Mouse (Mus musculus) heart, embryonic 14.5 days (tissue): ENCODE data around the gene Art4. TPM values are rescaled to one million over a fixed set of nuclear protein-coding genes. Genes with fewer than 3 reads are reported as not detected.
A peak's percentile ranks its signal among the peaks of the same experiment; 100 is the strongest.

Experiments
- ATAC-seq: fragments of 200-750 bp; cut with Nextera tagmentation; 2 replicates; pipeline ENCODE4 v1.8.0; 2017; ENCODE audit warnings: low read depth, moderate TSS enrichment; ENCODE audit not compliant: insufficient number of reproducible peaks, insufficient read depth, low FRiP score
- H3K27ac ChIP-seq, 2 experiments: fragments of 200-500 bp in 1 of 2; fragments of 300-500 bp in 1 of 2; sonication (generic) in 1 of 2; replicated peaks in 1 of 2; 2 replicates each; pipeline ENCODE4 v1.5.1; 2012 to 2014; ENCODE audit warnings: low read depth in 2 of 2, low read length in 2 of 2, control low read depth in 1 of 2, mild to moderate bottlenecking in 1 of 2, mixed read lengths in 1 of 2; ENCODE audit not compliant: control insufficient read depth in 1 of 2, insufficient read depth in 1 of 2
- H3K27me3 ChIP-seq: fragments of 300-500 bp; sonication (generic); 2 replicates; pipeline ENCODE4 v1.6.1; 2014; ENCODE audit warnings: mild to moderate bottlenecking, low read length, control low read depth; ENCODE audit not compliant: control insufficient read depth, insufficient read depth
- H3K36me3 ChIP-seq: fragments of 300-500 bp; sonication (generic); 2 replicates; pipeline ENCODE4 v1.6.1; 2014; ENCODE audit warnings: mild to moderate bottlenecking, control low read depth, low read length, mixed read lengths; ENCODE audit not compliant: control insufficient read depth, insufficient read depth
- H3K4me1 ChIP-seq, 2 experiments: fragments of 200-500 bp in 1 of 2; fragments of 300-500 bp in 1 of 2; sonication (generic) in 1 of 2; 2 replicates each; pipeline ENCODE4 v1.6.1; 2012 to 2014; ENCODE audit warnings: low read length in 2 of 2, control low read depth in 1 of 2, mixed read lengths in 1 of 2; ENCODE audit not compliant: control insufficient read depth in 2 of 2, insufficient read depth in 2 of 2
- H3K4me2 ChIP-seq: fragments of 300-500 bp; sonication (generic); 2 replicates; pipeline ENCODE4 v1.6.1; 2014; ENCODE audit warnings: mild to moderate bottlenecking, low read length
- H3K4me3 ChIP-seq, 2 experiments: fragments of 200-500 bp in 1 of 2; fragments of 300-500 bp in 1 of 2; sonication (generic) in 1 of 2; 2 replicates each; pipeline ENCODE4 v1.5.1; 2012 to 2014; ENCODE audit warnings: low read length in 2 of 2, mild to moderate bottlenecking in 2 of 2, control low read depth in 1 of 2, low read depth in 1 of 2, moderate library complexity in 1 of 2; ENCODE audit not compliant: control insufficient read depth in 1 of 2, insufficient read depth in 1 of 2
- H3K9ac ChIP-seq: fragments of 300-500 bp; sonication (generic); 2 replicates; pipeline ENCODE4 v1.6.1; 2014; ENCODE audit warnings: mild to moderate bottlenecking, low read length
- H3K9me3 ChIP-seq: fragments of 300-500 bp; sonication (generic); 2 replicates; pipeline ENCODE4 v1.6.1; 2016; ENCODE audit warnings: low read length, control low read depth; ENCODE audit not compliant: control insufficient read depth
- WGBS: fragments of 180-500 bp; shearing (Covaris S2); extraction: QIAGEN DNeasy Blood & Tissue Kit; methylation state at CpG from one replicate; pipeline ENCODE4 v1.1.7; 2014; 5-methylcytosine and 5-hydroxymethylcytosine counted together
- polyA plus RNA-seq: library from polyadenylated mRNA; unstranded; fragments of >200 nt; fragmentation: Nextera tagmentation; extraction: Ambion mirVana; gene quantifications from 2 replicates; pipeline ENCODE4 v1.2.1, GENCODE M21; 2014

The Art4 gene
- polyA plus RNA-seq, 1 experiment from 2014 or later, result 11.2 TPM

GRCm38 (mm10) chr6:136827516-136827880 is 30.0 kb downstream of the Art4 start, which contains the start of gene BC049715:
Gene BC049715 (plus strand): TSS chr6:136827626.
- peak; percentile 16; the same call in 1 of the 2 replicates for ATAC-seq
- peak within 1 kb of the TSS; percentile 72 to 97 for H3K4me3 ChIP-seq
- H3K27ac ChIP-seq, result peak within 1 kb of the TSS; percentile 77 to 79
- H3K27me3 ChIP-seq, result no peaks in the 10 kb centered on the region
- H3K9ac ChIP-seq, result peak within 1 kb of the TSS; percentile 99
- WGBS, result under 1% methylated on average over 34 of the region's 34 CpGs
- H3K36me3 ChIP-seq, result peaks cover 31% of the 10 kb centered on the region
- no peaks in the 10 kb centered on the region for H3K9me3 ChIP-seq
- H3K4me2 ChIP-seq, result peak within 1 kb of the TSS; percentile 90
- peaks cover 0 to 9% of the 10 kb centered on the region in 2 experiments; a peak in 2 of 4 replicates for H3K4me1 ChIP-seq

- Histone ChIP-seq H3K4me1 (peaks cover 0 to 9% of the 10 kb centered on the region in 2 experiments; a peak in 2 of 4 replicates), H3K27ac (peak overlapping the region in 1 of 2 experiments; percentile 79; a peak in 2 of 4 replicates), H3K4me2 (peak overlapping the region; percentile 90), H3K9me3 (no peaks in the 10 kb centered on the region), H3K4me3 (peak overlapping the region; percentile 72 to 97), H3K27me3 (no peaks in the 10 kb centered on the region), H3K36me3 (peaks cover 35% of the 10 kb centered on the region), H3K9ac (peak overlapping the region; percentile 99)
- WGBS, result 13% methylated on average over 7 of the region's 7 CpGs
- ATAC-seq, result no peak
Observed at GRCm38 (mm10) chr6:136827116-136827515, 30.4 kb downstream of the Art4 start.

GRCm38 (mm10) chr6:136824987-136825386 is 32.5 kb downstream of the Art4 start:
- H3K36me3 ChIP-seq, result peaks cover 56% of the 10 kb centered on the region
- no peak overlapping the region for H3K4me2 ChIP-seq
- H3K9me3 ChIP-seq, result no peaks in the 10 kb centered on the region
- no peak overlapping the region for H3K27ac ChIP-seq
- no peak for ATAC-seq
- 88% methylated on average over 8 of the region's 8 CpGs for WGBS
- H3K4me3 ChIP-seq, result no peak overlapping the region
- no peaks in the 10 kb centered on the region for H3K27me3 ChIP-seq
- no peak overlapping the region for H3K9ac ChIP-seq
- H3K4me1 ChIP-seq, result peaks cover 2 to 20% of the 10 kb centered on the region in 2 experiments; a peak in 3 of 4 replicates

- no peak; the same call in 1 of the 2 replicates for ATAC-seq
- H3K9ac ChIP-seq, result 0 out of 2 replicates have a peak overlapping the region, but pooled peaks have one; percentile 25
- H3K27me3 ChIP-seq, result no peaks in the 10 kb centered on the region
- no peak overlapping the region for H3K4me3 ChIP-seq
- peaks cover 95% of the 10 kb centered on the region for H3K36me3 ChIP-seq
- no peaks in the 10 kb centered on the region for H3K9me3 ChIP-seq
- no peak overlapping the region for H3K27ac ChIP-seq
- 83% methylated on average over 18 of the region's 18 CpGs for WGBS
- no peak overlapping the region for H3K4me2 ChIP-seq
- H3K4me1 ChIP-seq, result peaks cover 2 to 11% of the 10 kb centered on the region in 2 experiments; a peak in 3 of 4 replicates
Observed at GRCm38 (mm10) chr6:136821086-136821485, 36.4 kb downstream of the Art4 start.

- 64% methylated on average over 21 of the region's 21 CpGs for WGBS
- H3K4me2 ChIP-seq, result no peak overlapping the region
- H3K9me3 ChIP-seq, result no peaks in the 10 kb centered on the region
- H3K36me3 ChIP-seq, result peaks cover 97% of the 10 kb centered on the region
- no peak overlapping the region for H3K4me3 ChIP-seq
- peaks cover 2 to 11% of the 10 kb centered on the region in 2 experiments; a peak in 3 of 4 replicates for H3K4me1 ChIP-seq
- H3K27me3 ChIP-seq, result no peaks in the 10 kb centered on the region
- no peak for ATAC-seq
- no peak overlapping the region for H3K9ac ChIP-seq
- no peak overlapping the region for H3K27ac ChIP-seq
Observed at GRCm38 (mm10) chr6:136820381-136820780, 37.2 kb downstream of the Art4 start.

- WGBS, result 92% methylated on average over 3 of the region's 3 CpGs
Observed at GRCm38 (mm10) chr6:136817549-136817948, 40.0 kb downstream of the Art4 start.

GRCm38 (mm10) chr6:136816826-136817225 is 40.7 kb downstream of the Art4 start:
- H3K27me3 ChIP-seq, result no peaks in the 10 kb centered on the region
- H3K4me2 ChIP-seq, result no peak overlapping the region
- H3K36me3 ChIP-seq, result peaks cover 99% of the 10 kb centered on the region
- peaks cover 2 to 11% of the 10 kb centered on the region in 2 experiments; a peak in 3 of 4 replicates for H3K4me1 ChIP-seq
- H3K4me3 ChIP-seq, result no peak overlapping the region
- no peak overlapping the region for H3K27ac ChIP-seq
- H3K9ac ChIP-seq, result no peak overlapping the region
- WGBS, result 91% methylated on average over 21 of the region's 21 CpGs
- H3K9me3 ChIP-seq, result no peaks in the 10 kb centered on the region
- no peak for ATAC-seq

More at GRCm38 (mm10) chr6:136817549-136817948, 40.0 kb downstream of the Art4 start:
- Histone ChIP-seq H3K4me1 (peaks cover 2 to 11% of the 10 kb centered on the region in 2 experiments; a peak in 3 of 4 replicates), H3K27me3 (no peaks in the 10 kb centered on the region), H3K4me3 (no peak overlapping the region), H3K9me3 (no peaks in the 10 kb centered on the region), H3K9ac (no peak overlapping the region), H3K4me2 (no peak overlapping the region), H3K27ac (no peak overlapping the region), H3K36me3 (peaks cover 99% of the 10 kb centered on the region)
- ATAC-seq, result no peak

GRCm38 (mm10) chr6:136815381-136815780 is 42.2 kb downstream of the Art4 start:
- Histone ChIP-seq H3K9ac (no peak overlapping the region), H3K9me3 (no peaks in the 10 kb centered on the region), H3K4me2 (no peak overlapping the region), H3K27me3 (no peaks in the 10 kb centered on the region), H3K27ac (no peak overlapping the region), H3K36me3 (peaks cover 86% of the 10 kb centered on the region), H3K4me1 (peaks cover 0 to 1% of the 10 kb centered on the region in 2 experiments; a peak in 2 of 4 replicates), H3K4me3 (no peak overlapping the region)
- WGBS, result 98% methylated on average over 7 of the region's 7 CpGs
- ATAC-seq, result no peak
